Mouse (Mus musculus) layer of hippocampus, adult 8-10 months (tissue): ENCODE results near the gene Rpe. TPM values are rescaled to one million over a fixed set of nuclear protein-coding genes. Genes with fewer than 3 reads are reported as not detected.
"Not testable (repeated sequence)": the region's sequence is repeated elsewhere in the genome, so short reads cannot be mapped to it uniquely, and the experiment has no call there.

Experiments used
- DNase-seq, 2 experiments: peaks; one replicate each; pipeline ENCODE4 v3.0.0; 2022; ENCODE audit warnings: low spot score in 2 of 2
- total RNA-seq, 4 experiments: library from RNA; stranded (reverse); gene quantifications; 2 replicates each; pipeline ENCODE4 v1.2.4; 2022

Rpe gene
- total RNA-seq = 10 to 100 TPM; 31.3 to 37.5 (median 34.3) TPM

- peak; percentile 86 to 87 for DNase-seq
These were observed at the start of gene Rpe for GRCm38 (mm10) chr1:66700693-66701575. TSS of gene Rpe (plus strand) at chr1:66700831.

GRCm38 (mm10) chr1:66655119-66655746, 45.4 kb upstream of the Rpe start:
- DNase-seq = no peak

GRCm38 (mm10) chr1:66655747-66656119, 44.9 kb upstream of the Rpe start:
- DNase-seq = no peak

GRCm38 (mm10) chr1:66671475-66671874, 29.2 kb upstream of the Rpe start:
- DNase-seq = no peak

- DNase-seq = no peak
These were observed 27.8 kb upstream of the Rpe start for GRCm38 (mm10) chr1:66672812-66673211.

GRCm38 (mm10) chr1:66677928-66678327, 22.7 kb upstream of the Rpe start:
- no peak for DNase-seq

- DNase-seq = no peak
These were observed 22.0 kb upstream of the Rpe start for GRCm38 (mm10) chr1:66678662-66679061.

GRCm38 (mm10) chr1:66682974-66683373, 17.7 kb upstream of the Rpe start:
- no peak for DNase-seq

- DNase-seq = no peak
These were observed 8.9 kb upstream of the Rpe start for GRCm38 (mm10) chr1:66691772-66692171.

GRCm38 (mm10) chr1:66692308-66692707, 8.3 kb upstream of the Rpe start:
- DNase-seq = no peak

- DNase-seq = no peak
These were observed 7.7 kb upstream of the Rpe start for GRCm38 (mm10) chr1:66692780-66693392.

- DNase-seq = no peak
These were observed 6.4 kb upstream of the Rpe start for GRCm38 (mm10) chr1:66694266-66694665.

- no peak for DNase-seq
These were observed 5.3 kb upstream of the Rpe start for GRCm38 (mm10) chr1:66695296-66695695.

GRCm38 (mm10) chr1:66699630-66700029, 1.0 kb upstream of the Rpe start:
- not testable (repeated sequence) for DNase-seq

GRCm38 (mm10) chr1:66700149-66700692, 410 bp upstream of the Rpe start:
- no peak for DNase-seq

- DNase-seq = no peak
These were observed 927 bp downstream of the Rpe start for GRCm38 (mm10) chr1:66701576-66701940.

GRCm38 (mm10) chr1:66702623-66703345, 2.2 kb downstream of the Rpe start:
- DNase-seq = no peak

GRCm38 (mm10) chr1:66704523-66704922, 3.9 kb downstream of the Rpe start:
- DNase-seq = no peak

- DNase-seq = no peak
These were observed 12.2 kb downstream of the Rpe start for GRCm38 (mm10) chr1:66712859-66713258.

GRCm38 (mm10) chr1:66730581-66730980, 29.9 kb downstream of the Rpe start:
- no peak for DNase-seq

GRCm38 (mm10) chr1:66768764-66769163, 68.1 kb downstream of the Rpe start:
- no peak for DNase-seq
